Mouse (Mus musculus): Measurements from ENCODE around the gene Slc26a1. TPM values are rescaled to one million over a fixed set of nuclear protein-coding genes. Genes with fewer than 3 reads are reported as not detected.

The Slc26a1 gene
- under 1 TPM; 0.04 to 0.14 TPM for polyA plus RNA-seq (2012; fragmentation: generic; extraction: Trizol)

DNA sequence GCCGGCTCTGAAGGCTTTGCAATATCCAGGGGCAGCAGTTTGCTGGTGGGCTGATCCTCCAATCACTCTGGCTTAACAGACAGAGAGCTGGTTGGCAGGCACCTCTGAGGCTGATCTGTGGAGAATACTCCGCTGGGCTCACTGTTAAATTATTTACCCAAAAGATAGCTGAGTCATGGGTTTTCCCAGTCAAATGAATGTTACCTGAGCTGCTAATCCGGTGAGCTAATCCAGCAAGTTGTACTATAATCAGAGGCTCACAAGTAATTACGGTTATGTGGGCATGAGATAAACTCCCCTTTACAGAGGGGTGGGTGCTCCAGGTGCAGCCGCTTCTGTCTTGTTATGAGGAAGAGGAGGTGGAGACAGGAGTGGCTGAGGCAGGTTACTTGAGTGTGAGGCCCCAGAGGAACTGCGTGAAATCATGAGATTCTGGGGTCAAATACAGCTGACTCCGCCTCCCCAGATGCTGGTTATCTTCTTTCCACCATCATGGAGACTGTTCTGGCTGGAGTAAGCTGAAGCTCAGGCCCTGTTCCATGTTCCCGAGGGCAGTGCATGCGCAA lies at the start of gene Slc26a1:
Gene Slc26a1, minus strand, starts transcription at position 319 of the 566 bp plus-strand sequence.

DNA sequence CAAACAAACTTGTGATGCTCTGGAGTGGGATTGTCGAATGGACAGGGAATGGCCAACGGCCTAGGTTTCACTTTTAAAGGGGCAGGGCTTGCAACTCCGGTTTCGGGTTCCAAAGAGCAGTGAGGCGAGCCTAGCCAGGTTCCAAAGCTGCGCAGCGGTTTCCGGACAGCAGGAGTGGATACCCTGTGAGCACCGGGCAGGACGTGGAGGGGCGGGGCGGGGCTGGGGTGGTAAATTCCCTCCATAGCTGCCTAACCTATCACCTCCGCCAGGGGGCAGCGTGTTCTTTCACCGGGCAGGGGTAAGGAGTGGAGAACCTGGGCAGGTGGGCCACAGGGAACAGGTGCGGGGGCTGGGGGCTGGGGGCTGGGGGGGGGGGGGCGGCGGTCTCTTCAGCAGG lies 16.9 kb upstream of the Slc26a1 start, which contains the start of gene Fgfrl1:
Gene Fgfrl1, plus strand, starts transcription at position 112 of the 400 bp plus-strand sequence.

DNA sequence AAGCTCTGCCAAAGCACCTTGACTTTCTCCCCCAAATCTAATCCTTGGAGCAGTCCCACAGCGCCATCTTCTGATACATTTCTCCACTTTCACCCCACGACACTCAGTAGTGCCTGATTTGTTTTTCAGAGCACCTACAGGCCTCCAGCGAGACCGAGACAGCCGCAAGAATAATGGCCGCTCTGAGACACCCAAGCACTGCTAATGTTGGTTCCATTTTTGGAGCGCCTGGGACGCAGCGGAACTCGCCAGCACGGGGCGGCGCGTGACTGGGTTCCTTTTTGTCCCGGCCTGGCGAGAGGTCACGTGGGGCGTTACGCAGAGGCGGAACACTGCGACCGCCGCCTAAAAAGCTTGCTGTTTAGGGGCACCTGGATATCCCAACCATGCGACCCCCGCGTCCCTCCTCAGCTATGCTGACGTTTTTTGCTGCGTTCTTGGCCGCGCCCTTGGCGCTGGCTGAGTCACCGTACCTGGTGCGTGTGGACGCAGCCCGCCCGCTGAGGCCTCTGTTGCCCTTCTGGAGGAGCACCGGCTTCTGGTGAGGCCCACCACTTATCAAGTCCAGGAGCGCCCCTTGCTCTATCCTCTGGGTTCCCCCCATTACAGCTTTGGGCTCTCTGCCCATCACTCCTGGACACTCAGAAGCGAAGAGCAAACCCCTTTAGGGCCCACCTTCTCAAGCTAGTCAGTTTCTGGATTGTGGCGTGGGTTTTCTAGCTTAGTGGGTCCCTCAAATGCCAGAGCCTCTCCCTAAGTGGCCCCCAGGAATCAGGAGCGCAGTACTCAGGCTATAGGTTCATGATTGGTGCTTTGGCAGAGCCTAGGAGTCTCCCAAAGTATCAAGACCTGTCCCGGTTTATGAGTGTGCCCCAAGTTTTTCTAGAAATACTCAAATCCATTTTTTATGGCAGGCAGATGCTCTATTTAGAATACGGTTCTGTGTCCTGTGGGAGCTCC lies 6.1 kb downstream of the Slc26a1 start, which contains the start of gene Dgkq:
Gene Dgkq, minus strand, starts transcription at position 696 of the 960 bp plus-strand sequence.

DNA sequence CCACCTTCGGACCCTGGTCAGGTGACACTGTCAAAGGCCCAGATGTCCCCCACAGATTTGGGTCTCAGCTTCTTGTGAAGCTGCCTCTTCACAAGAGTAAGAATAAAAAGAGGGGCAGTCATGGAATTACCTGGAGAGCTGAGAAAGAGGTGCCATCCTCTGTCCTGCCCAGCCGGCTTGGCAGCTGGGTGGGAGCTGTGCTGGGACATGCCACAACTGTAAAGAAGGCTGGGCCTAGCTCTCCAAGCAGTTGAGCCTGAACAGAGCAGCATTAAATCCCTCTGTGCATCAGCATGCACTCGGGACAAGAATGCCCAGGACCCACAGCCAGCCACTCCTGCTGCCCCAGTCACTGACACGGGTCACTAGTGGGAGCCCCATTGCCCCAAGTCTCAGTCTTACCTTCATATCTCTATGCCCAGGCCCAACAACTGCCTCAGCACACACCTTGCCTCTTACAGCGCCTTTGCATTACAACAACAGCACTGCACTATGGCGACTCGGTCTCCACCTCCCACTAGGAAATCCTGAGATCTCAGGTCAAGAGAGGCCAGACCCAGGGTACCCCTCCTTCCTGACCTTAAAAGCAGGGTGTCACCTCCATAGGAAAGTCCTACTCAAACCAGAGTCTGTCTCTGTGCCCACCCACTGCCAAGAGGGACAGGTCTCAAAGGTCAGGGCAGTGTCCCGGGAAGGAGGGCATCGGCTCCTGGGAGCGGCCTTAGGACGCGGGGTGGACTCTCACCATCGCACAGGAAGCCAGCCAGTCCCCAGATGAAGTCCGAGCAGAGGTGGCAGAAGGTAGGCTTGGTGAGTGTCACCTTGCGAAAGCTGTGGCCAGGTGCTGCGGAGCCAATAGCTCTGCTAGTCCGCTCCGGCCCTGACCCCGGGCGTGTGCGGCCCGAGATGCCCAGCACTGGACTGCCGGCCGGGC lies 15.4 kb downstream of the Slc26a1 start, which contains the start of gene Idua:
Gene Idua, plus strand, starts transcription at position 634 of the 934 bp plus-strand sequence.

DNA sequence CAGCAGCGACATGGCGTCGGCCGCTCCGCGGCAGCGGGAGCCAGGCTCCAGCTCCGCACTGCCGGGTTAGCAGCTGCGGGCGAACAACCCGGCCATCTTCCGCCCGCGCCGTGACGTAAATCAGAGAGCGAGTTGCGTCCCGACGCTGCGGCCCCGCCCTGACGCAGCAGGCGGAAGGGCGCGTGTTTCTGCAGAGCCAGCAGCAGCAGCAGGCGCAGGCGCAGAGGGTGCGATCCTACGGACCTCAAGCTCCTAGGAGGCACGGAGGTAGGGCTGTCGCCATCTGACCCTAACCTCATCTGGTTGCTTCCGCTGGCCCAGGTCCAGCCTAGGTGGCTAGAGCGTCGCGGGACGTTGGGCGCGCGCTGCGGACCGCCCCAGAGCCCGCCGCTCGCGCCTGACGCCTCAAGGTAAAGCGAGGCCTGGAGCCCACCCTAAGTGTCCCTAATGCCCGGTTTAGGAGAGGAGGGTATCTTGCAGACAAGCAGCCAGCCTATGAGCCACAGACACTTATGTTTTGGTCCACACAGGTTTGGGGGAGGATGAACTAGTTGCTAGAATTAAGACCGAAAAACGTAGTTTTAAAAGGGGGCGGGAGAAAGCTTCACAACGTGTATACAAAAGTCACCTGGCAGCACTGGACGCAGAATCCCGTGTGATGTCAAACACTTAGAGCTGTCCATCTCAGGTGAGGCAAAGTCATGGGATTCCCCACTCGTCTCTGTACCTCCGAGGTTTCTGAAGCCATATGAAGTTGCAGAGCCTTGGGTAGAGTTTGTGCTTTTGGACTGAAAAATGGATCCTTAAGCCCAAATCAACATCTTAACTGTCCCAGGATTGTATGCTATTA lies 45.5 kb downstream of the Slc26a1 start, which contains the start of the genes Gak and Tmem175:
Gene Gak, minus strand, starts transcription at position 122 of the 850 bp plus-strand sequence.
Gene Tmem175, plus strand, starts transcription at position 137 of the 850 bp plus-strand sequence.

Other genes starting within 250 kb of the Slc26a1 start
- gene Atp5k, start 241.1 kb downstream of the Slc26a1 start, polyA plus RNA-seq (2012; fragmentation: generic; extraction: Trizol): 1,000 to 10,000 TPM in 1 of 2 experiments, 100 to 1,000 TPM in 1; 937 to 1,235 TPM
- under 1 TPM; 0.08 to 0.77 TPM for gene Mfsd7a, start 226.7 kb downstream of the Slc26a1 start, polyA plus RNA-seq (2012; fragmentation: generic; extraction: Trizol)
- 1 to 10 TPM; 1.7 to 7.6 TPM for gene Pcgf3, start 214.3 kb downstream of the Slc26a1 start, polyA plus RNA-seq (2012; fragmentation: generic; extraction: Trizol)
- under 1 TPM in 1 of 2 experiments, not detected in 1; 0.02 TPM for gene Cplx1, start 125.5 kb downstream of the Slc26a1 start, polyA plus RNA-seq (2012; fragmentation: generic; extraction: Trizol)
- gene Gak, start 45.8 kb downstream of the Slc26a1 start, polyA plus RNA-seq (2012; fragmentation: generic; extraction: Trizol): 10 to 100 TPM; 19.5 to 43.3 TPM
- gene Tmem175, start 45.8 kb downstream of the Slc26a1 start, polyA plus RNA-seq (2012; fragmentation: generic; extraction: Trizol): 10 to 100 TPM in 1 of 2 experiments, 1 to 10 TPM in 1; 5.8 to 32.3 TPM
- 1 to 10 TPM in 1 of 2 experiments, under 1 TPM in 1; 0.69 to 6.2 TPM for gene Idua, start 15.2 kb downstream of the Slc26a1 start, polyA plus RNA-seq (2012; fragmentation: generic; extraction: Trizol)
- 1 to 10 TPM in 1 of 2 experiments, under 1 TPM in 1; 0.55 to 4.4 TPM for gene Dgkq, start 5.9 kb downstream of the Slc26a1 start, polyA plus RNA-seq (2012; fragmentation: generic; extraction: Trizol)
- gene Fgfrl1, start 16.8 kb upstream of the Slc26a1 start, polyA plus RNA-seq (2012; fragmentation: generic; extraction: Trizol): 10 to 100 TPM; 11.3 to 58.4 TPM
- gene Rnf212, start 99.4 kb upstream of the Slc26a1 start, polyA plus RNA-seq (2012; fragmentation: generic; extraction: Trizol): not detected
- not detected for gene Tmed11, start 119.8 kb upstream of the Slc26a1 start, polyA plus RNA-seq (2012; fragmentation: generic; extraction: Trizol)
- gene Vmn2r8, start 133.3 kb upstream of the Slc26a1 start, polyA plus RNA-seq (2012; fragmentation: generic; extraction: Trizol): not detected
- not detected for gene Vmn2r9, start 177.0 kb upstream of the Slc26a1 start, polyA plus RNA-seq (2012; fragmentation: generic; extraction: Trizol)

Data from C3H10T1/2 (cell line).